Mouse (Mus musculus) left cerebral cortex, postnatal 10 days (tissue): ENCODE measurements around the gene Vmn2r1. TPM values are rescaled to one million over a fixed set of nuclear protein-coding genes. Genes with fewer than 3 reads are reported as not detected.
A peak's percentile ranks its signal among the peaks of the same experiment; 100 is the strongest.

Experiments used
- DNase-seq, 2 experiments: peaks; one replicate each; pipeline ENCODE4 v3.0.0; 2021 to 2022; ENCODE audit warnings: low spot score in 2 of 2, mixed read lengths in 1 of 2; ENCODE audit errors: extremely low spot score in 1 of 2
- intact Hi-C: fragments of 180-260 bp; cut with DNase I; formaldehyde crosslinking; loops from one replicate; pipeline ENCODE4 v1.15.1; 2025
- total RNA-seq, 2 experiments: library from RNA; stranded (reverse); gene quantifications; 2 replicates each; pipeline ENCODE4 v1.2.3; 2021

Gene Vmn2r1
- under 1 TPM; 0.47 to 0.49 TPM for total RNA-seq

- intact Hi-C loops, result no loop called here
- DNase-seq, result no peak
Observed at GRCm38 (mm10) chr3:64081247-64081646, at the start of gene Vmn2r1. Gene Vmn2r1 (plus strand): TSS chr3:64081547.

- DNase-seq, result no peak
- intact Hi-C loops, result loop anchor here (2.0 kb wide), 2 partner anchors 269 to 753 kb away; no protein-coding TSS in a partner anchor
Observed at GRCm38 (mm10) chr3:64038136-64038841, 43.1 kb upstream of the Vmn2r1 start.

- intact Hi-C loops, result loop anchor here (2.0 to 10.0 kb wide), 3 partner anchors 267 to 751 kb away; no protein-coding TSS in a partner anchor
- DNase-seq, result peak; percentile 84 to 86
Observed at GRCm38 (mm10) chr3:64039818-64040784, 41.2 kb upstream of the Vmn2r1 start.

- intact Hi-C loops, result no loop called here
- DNase-seq, result no peak
Observed at GRCm38 (mm10) chr3:64112707-64113106, 31.4 kb downstream of the Vmn2r1 start.

- intact Hi-C loops, result no loop called here
- peak; percentile 1 to 13 for DNase-seq
Observed at GRCm38 (mm10) chr3:64113352-64114046, 32.2 kb downstream of the Vmn2r1 start.

GRCm38 (mm10) chr3:64141878-64142508 is 60.6 kb downstream of the Vmn2r1 start, which contains the start of gene Vmn2r2:
Gene Vmn2r2 (minus strand): TSS chr3:64141928.
- intact Hi-C loops, result no loop called here
- DNase-seq, result no peak

Other genes with a start within 250 kb of the Vmn2r1 start
- 1 to 10 TPM; 9.0 to 9.1 TPM for gene Plch1, start 182.1 kb upstream of the Vmn2r1 start, total RNA-seq
- gene E130311K13Rik, start 152.1 kb upstream of the Vmn2r1 start, total RNA-seq, result 10 to 100 TPM; 13.1 to 14.2 TPM
- gene Slc33a1, start 116.8 kb upstream of the Vmn2r1 start, total RNA-seq, result 10 to 100 TPM; 24.6 to 28.2 TPM
- gene Gmps, start 105.4 kb upstream of the Vmn2r1 start, total RNA-seq, result 10 to 100 TPM; 41.0 to 42.1 TPM
- not detected for gene Vmn2r2, start 60.4 kb downstream of the Vmn2r1 start, total RNA-seq
- not detected for gene Vmn2r3, start 208.2 kb downstream of the Vmn2r1 start, total RNA-seq